Mouse (Mus musculus): ENCODE data around the gene Naa80.
A peak's percentile ranks its signal among the peaks of the same experiment; 100 is the strongest.

The Naa80 gene

DNA sequence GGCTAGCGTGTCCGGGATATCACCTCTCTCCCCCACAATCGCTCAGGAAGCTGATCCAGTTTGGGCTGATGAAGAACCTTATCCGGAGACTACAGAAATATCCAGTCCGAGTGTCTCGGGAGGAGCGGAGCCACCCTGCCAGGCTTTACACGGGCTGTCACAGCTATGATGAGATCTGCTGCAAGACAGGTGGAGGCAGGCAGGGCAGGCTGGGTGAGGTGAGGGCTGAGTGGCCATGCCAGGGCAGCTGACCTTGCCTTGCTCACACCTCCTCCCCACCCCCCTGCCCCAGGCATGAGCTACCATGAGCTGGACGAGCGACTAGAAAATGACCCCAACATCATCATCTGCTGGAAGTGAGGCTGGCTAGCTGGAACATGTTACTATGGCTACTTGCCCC is 33.5 kb upstream of the Naa80 start:
- DNase-seq (ENCODE audit: low read depth, low spot score), result no peak
- H3K27me3 ChIP-seq (ENCODE audit: control insufficient read depth, insufficient read depth, low read length, poor library complexity, severe bottlenecking), result no peaks in the 10 kb centered on the region
- H3K36me3 ChIP-seq (ENCODE audit: control insufficient read depth, insufficient read depth, low read length, poor library complexity, severe bottlenecking), result peaks cover 4% of the 10 kb centered on the region; the same call in 1 of the 2 replicates

DNA sequence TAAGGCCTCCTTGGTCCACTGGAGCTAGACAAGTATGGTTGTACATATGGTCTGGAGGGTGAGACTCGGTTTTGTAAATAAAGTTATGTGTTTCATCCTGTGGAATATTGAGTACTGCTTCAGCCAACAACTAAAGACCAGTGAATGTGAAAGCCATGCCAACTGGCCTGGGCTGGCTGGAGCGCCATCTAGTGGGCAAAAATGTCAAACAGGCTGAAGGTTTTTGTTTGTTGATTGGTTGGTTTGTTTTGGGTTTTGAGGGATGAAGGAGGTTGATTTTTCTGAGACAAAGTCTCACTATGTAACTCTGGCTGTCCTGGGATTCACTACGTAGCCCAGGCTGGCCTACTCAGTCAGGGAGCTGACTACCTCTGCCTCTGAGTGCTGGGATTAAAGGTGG is 33.1 kb upstream of the Naa80 start:
- DNase-seq (ENCODE audit: low read depth, low spot score), result peak; percentile 85
- Histone ChIP-seq H3K27me3 (ENCODE audit: control insufficient read depth, insufficient read depth, low read length, poor library complexity, severe bottlenecking) (no peaks in the 10 kb centered on the region), H3K36me3 (ENCODE audit: control insufficient read depth, insufficient read depth, low read length, poor library complexity, severe bottlenecking) (peaks cover 4% of the 10 kb centered on the region; the same call in 1 of the 2 replicates)

DNA sequence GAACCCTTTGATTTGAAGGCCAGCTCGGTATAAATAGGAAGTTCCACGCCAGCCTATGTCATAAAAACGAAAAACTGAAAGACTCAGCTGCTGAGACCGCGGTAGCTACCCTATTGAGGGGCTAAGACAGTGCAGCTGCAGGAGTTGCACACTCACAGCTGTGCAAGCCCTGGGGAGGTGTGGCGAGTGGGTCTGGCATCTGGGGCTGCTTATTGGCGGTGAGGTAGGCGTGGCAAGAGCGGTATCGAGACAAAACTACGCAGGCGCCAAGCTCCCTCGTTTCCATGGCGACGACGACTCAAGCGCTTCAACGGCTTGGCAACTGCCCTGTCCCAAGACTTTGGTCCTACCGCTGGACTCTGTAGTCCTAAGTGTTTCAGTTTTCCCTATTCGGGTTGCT is 31.7 kb upstream of the Naa80 start, which contains the start of gene Zmynd10:
Zmynd10 (plus strand) TSS at position 273 of the 400 bp plus-strand sequence.
- H3K27me3 ChIP-seq (ENCODE audit: control insufficient read depth, insufficient read depth, low read length, poor library complexity, severe bottlenecking), result no peaks in the 10 kb centered on the region
- peak; percentile 90 for DNase-seq (ENCODE audit: low read depth, low spot score)
- H3K36me3 ChIP-seq (ENCODE audit: control insufficient read depth, insufficient read depth, low read length, poor library complexity, severe bottlenecking), result peaks cover 4% of the 10 kb centered on the region; the same call in 1 of the 2 replicates

DNA sequence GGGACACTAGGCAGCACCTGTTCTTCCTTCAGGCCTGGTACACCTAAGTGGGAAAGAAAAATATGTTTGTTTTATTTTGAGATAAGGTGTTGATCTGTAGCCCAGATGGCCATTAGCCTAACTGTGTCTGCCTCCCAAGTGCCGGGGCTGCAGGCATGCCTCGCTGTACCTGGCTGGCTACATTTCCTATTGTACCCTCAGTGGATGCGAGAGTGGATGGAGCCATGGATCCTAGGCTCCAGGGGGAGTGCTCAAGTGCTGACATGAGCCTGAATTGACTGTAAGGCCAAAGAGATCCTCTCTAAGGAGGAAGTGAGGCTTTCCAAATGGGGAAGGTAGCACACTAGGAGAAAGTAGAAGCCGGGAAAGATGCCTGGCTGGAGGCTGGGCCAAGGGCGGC is 30.7 kb upstream of the Naa80 start:
- no peak for DNase-seq (ENCODE audit: low read depth, low spot score)
- Histone ChIP-seq H3K27me3 (ENCODE audit: control insufficient read depth, insufficient read depth, low read length, poor library complexity, severe bottlenecking) (no peaks in the 10 kb centered on the region), H3K36me3 (ENCODE audit: control insufficient read depth, insufficient read depth, low read length, poor library complexity, severe bottlenecking) (peaks cover 4% of the 10 kb centered on the region; the same call in 1 of the 2 replicates)

DNA sequence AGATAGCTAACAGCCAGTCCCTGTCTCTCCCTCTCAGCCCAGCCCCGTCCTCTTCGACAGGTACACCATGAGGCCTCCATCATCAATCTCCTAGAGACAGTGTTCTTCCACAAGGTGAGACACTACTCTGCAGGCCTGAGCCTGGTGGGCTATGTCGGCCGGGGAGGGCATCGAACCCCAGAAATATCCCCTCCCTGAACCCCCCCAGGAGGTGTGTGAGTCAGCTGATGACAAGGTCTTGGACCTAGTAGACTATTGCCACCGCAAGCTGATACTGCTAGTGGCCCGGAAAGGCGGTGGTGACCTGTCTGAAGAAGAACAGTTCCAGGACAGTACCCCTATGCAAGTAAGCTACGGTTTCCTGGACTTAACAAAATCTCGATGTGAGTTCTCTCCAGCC is 29.9 kb upstream of the Naa80 start:
- no peak for DNase-seq (ENCODE audit: low read depth, low spot score)
- H3K36me3 ChIP-seq (ENCODE audit: control insufficient read depth, insufficient read depth, low read length, poor library complexity, severe bottlenecking), result peaks cover 2% of the 10 kb centered on the region; the same call in 1 of the 2 replicates
- no peaks in the 10 kb centered on the region for H3K27me3 ChIP-seq (ENCODE audit: control insufficient read depth, insufficient read depth, low read length, poor library complexity, severe bottlenecking)

DNA sequence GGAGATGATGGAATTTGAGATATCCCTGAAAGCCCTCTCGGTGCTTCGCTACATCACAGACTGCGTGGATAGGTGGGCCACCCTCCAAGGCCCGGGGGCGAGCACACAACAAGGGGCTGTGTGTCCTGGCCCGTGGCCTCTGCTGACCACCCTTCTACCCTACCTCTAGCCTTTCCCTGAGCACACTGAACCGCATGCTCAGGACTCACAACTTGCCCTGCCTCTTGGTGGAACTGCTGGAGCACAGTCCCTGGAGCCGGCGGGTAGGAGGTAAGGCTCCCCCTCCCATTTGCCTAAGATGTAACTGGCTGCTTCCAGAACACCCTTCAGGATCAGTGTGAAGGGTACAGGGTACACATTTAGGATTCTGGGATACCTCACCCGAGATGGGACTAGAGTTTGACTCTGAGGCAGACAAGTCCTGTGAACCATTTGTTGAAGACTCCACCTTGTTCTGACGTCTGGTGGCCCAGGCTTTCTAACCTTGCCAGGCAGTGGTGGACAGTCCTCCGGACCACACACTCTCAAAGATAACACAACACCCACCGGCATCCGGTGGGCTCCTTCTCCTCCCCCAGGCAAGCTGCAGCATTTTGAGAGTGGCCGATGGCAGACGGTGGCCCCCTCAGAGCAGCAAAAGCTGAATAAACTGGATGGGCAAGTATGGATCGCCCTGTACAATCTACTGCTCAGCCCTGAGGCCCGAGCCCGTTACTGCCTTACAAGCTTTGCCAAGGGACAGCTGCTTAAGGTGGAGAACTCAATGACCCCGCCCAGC is 29.2 kb upstream of the Naa80 start:
- H3K27me3 ChIP-seq (ENCODE audit: control insufficient read depth, insufficient read depth, low read length, poor library complexity, severe bottlenecking), result no peaks in the 10 kb centered on the region
- peaks cover 2% of the 10 kb centered on the region; the same call in 1 of the 2 replicates for H3K36me3 ChIP-seq (ENCODE audit: control insufficient read depth, insufficient read depth, low read length, poor library complexity, severe bottlenecking)
- no peak for DNase-seq (ENCODE audit: low read depth, low spot score)

DNA sequence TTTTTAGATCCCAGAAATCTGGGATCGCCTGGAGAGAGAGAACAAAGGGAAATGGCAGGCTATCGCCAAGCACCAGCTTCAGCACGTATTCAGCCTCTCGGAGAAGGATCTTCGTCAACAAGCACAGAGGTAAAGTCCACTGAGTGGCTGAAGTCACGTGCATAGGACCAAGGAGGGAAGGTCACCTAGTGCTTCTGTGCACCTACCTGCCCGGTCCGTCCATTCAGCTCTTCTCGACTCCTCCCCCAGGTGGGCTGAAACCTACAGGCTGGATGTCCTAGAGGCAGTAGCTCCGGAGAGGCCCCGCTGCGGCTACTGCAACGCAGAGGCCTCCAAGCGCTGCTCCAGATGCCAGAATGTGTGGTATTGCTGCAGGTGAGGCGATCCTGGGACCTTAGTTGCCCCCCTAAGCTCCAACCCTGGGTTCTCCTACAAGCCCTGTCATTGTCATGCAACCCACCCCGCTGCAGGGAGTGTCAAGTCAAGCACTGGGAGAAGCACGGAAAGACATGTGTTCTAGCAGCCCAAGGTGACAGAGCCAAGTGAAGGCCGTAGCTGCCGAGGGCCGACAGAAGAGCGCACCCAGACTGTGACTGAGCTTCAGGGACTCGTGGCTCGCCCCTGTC is 28.1 kb upstream of the Naa80 start:
- no peaks in the 10 kb centered on the region for H3K36me3 ChIP-seq (ENCODE audit: control insufficient read depth, insufficient read depth, low read length, poor library complexity, severe bottlenecking)
- H3K27me3 ChIP-seq (ENCODE audit: control insufficient read depth, insufficient read depth, low read length, poor library complexity, severe bottlenecking), result no peaks in the 10 kb centered on the region
- no peak for DNase-seq (ENCODE audit: low read depth, low spot score)

DNA sequence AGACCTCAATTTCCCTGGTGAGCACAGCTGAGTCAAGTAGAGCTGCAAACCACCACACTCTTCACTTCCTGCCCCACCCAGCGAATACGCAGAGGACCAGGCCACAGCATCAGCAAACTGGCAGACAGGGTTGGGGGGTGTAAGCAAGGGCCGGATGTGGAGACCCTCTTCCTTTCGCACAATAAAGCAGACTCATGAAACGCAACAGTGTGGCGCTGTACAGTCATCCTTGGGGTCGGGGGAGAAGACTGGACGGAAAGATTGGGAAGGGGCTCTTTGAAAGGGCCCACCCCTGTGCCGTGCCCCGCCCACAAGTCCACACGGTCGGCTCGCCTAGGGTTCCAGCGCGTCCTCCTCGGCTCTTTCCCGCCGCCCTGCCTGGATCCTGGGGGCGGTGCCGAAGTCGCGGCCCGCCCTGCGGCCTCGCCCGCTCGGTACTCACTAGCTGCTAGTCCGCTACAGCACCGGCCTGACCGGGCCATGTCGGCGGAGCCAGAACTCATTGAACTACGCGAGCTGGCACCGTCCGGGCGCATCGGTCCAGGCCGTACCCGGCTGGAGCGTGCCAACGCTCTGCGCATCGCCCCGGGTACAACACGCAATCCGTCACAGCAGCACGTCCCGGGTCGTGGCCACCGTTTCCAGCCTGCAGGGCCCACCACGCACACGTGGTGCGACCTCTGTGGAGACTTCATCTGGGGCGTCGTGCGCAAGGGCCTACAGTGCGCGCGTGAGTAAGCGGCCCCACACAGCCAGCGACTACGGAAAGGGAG is 27.4 kb upstream of the Naa80 start, which contains the start of gene Rassf1:
Rassf1 (plus strand) TSS at position 439 of the 773 bp plus-strand sequence.
- Histone ChIP-seq H3K27me3 (ENCODE audit: control insufficient read depth, insufficient read depth, low read length, poor library complexity, severe bottlenecking) (no peaks in the 10 kb centered on the region), H3K36me3 (ENCODE audit: control insufficient read depth, insufficient read depth, low read length, poor library complexity, severe bottlenecking) (no peaks in the 10 kb centered on the region)
- DNase-seq (ENCODE audit: low read depth, low spot score), result peak; percentile 85

DNA sequence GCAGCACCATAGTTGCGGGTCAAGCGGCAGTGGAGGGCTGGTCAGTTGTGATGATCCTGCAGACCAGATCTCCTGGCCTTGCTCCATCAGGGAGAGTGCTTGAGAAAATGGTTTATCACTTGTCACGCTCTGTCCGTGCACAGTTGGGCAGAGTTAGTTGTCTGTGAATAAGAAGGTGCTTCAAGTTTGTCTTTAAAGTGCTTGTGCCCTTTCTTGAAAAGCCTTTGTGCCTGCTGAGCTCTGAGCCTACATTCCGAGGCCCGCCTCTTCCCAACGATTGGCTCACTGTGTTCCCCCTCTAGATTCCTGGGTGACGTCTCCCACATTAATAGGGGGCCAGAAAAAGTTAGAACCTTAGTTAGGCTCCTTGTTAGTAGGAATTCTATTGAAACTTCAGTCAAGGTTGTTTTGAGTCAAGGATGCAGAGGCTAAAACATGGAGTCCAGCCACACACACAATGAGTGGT is 26.8 kb upstream of the Naa80 start:
- Histone ChIP-seq H3K27me3 (ENCODE audit: control insufficient read depth, insufficient read depth, low read length, poor library complexity, severe bottlenecking) (no peaks in the 10 kb centered on the region), H3K36me3 (ENCODE audit: control insufficient read depth, insufficient read depth, low read length, poor library complexity, severe bottlenecking) (no peaks in the 10 kb centered on the region)
- no peak for DNase-seq (ENCODE audit: low read depth, low spot score)

DNA sequence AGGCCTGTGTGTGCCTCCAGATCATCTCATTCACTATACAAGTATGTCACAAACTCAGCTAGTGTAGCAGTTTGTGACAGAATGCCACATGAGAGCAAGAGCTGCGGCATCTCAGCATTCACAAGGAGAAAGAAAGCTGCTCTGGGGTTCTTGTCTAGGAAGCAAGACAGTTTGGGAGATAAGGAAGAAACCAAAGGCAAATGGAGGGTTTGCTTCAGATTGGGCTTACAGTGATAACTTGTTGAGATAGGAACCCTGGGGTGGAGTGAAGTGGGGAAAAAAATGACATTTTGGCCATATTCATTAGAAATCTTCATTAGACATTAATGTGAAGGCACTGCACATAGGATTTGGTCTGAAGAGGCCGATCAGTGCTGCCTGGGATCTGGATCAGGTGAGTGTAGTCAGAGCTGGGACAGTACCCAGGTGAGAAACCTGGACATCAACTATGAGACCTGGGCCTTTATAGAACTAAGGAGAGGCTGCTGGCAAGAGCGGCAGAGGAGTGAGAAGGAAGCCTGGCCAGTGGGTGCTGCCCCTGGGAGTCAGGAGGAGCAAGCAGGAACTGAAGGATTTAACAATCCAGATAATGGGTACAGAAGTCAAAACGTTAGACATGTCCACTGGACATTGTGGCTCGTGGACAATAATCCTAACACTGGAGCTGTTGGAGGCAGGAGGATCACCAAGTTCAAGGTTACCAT is 25.8 kb upstream of the Naa80 start:
- H3K36me3 ChIP-seq (ENCODE audit: control insufficient read depth, insufficient read depth, low read length, poor library complexity, severe bottlenecking), result peaks cover 4% of the 10 kb centered on the region

DNA sequence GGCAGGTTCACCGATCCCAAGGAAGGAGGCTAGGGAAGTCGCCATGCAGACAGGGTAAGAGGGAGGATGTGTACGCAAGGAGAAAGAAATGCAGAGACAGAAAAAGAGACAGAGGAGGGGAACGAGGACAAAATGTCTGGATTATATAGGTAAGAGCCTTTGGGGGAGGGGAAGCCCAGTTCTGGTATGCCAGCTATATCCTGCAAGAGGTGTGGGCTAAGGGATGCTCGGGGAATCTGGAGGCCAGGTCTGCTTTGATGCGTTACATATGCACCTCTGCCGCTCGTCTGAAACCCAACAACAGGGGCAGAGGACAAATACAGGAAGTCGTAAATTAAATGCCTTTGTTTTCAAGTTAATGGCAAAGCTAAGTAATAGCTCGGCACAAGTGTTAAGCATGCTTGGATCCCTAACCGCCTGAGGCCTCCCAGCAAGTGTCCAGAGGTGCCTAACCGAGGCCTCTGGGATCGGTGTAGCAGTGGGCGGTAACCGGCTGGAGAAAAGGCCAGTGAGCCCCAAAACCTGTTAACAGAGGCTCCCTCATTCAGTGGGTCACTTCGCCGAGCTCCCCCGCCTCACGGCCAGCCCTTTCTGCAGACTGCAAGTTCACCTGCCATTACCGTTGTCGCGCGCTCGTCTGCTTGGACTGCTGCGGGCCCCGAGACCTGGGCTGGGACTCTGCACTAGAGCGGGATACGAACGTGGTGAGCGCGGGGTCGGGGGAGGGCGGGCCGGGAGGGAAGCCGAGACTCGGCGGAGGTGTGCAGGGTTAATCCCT is 25.0 kb upstream of the Naa80 start:
- peak; percentile 42 for DNase-seq (ENCODE audit: low read depth, low spot score)
- peaks cover 10% of the 10 kb centered on the region for H3K36me3 ChIP-seq (ENCODE audit: control insufficient read depth, insufficient read depth, low read length, poor library complexity, severe bottlenecking)
- no peaks in the 10 kb centered on the region for H3K27me3 ChIP-seq (ENCODE audit: control insufficient read depth, insufficient read depth, low read length, poor library complexity, severe bottlenecking)

More for the DNA sequence above, 25.8 kb upstream of the Naa80 start:
- H3K27me3 ChIP-seq (ENCODE audit: control insufficient read depth, insufficient read depth, low read length, poor library complexity, severe bottlenecking), result no peaks in the 10 kb centered on the region
- DNase-seq (ENCODE audit: low read depth, low spot score), result no peak

DNA sequence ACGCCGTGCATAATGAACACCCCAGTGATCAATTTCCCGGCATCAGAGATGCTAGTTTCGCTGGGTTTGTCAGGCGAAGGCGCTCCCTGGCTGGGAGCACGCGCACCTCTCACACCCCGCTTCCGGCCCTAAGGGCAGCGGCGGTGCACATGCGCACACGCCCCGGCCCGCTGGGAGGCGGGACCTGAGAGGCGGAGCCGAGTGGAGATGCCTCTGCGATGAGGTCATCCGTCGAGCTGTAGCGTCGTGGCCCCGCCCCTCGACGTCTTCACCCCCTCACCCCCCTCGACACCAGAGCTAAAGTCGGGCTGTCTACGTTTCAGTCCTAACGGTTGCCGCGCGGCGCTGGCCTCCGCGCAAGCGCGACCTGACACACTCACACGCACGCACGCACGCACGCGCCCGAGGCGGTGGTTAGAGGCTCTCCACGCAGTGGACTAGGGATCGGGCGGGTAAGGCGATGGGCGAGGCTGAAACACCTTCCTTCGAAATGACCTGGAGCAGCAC is 24.3 kb upstream of the Naa80 start:
- peak; percentile 99 for DNase-seq (ENCODE audit: low read depth, low spot score)
- Histone ChIP-seq H3K27me3 (ENCODE audit: control insufficient read depth, insufficient read depth, low read length, poor library complexity, severe bottlenecking) (no peaks in the 10 kb centered on the region), H3K36me3 (ENCODE audit: control insufficient read depth, insufficient read depth, low read length, poor library complexity, severe bottlenecking) (peaks cover 10% of the 10 kb centered on the region)

DNA sequence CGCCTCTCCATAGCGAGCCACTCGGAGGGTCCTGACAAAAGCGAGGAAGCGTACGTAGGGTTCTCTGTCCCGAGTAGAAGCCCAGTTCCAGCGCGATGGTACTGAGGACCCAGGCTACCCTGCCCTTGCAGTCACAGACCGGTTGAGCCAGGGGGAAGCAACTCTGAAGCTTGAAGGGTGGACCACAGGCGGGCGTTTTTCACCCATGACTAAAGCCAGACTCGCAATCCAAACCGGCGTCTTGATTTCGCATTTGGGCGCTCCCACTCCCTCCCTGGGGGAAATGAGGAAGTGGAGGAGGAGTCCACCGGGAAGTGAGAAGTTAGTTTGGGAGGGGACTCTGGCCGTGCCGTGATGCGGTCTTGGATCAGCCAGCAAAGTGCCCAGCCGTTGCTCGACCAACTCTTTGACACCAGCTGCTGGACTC is 23.6 kb upstream of the Naa80 start:
- Histone ChIP-seq H3K36me3 (ENCODE audit: control insufficient read depth, insufficient read depth, low read length, poor library complexity, severe bottlenecking) (peaks cover 12% of the 10 kb centered on the region), H3K27me3 (ENCODE audit: control insufficient read depth, insufficient read depth, low read length, poor library complexity, severe bottlenecking) (no peaks in the 10 kb centered on the region)
- DNase-seq (ENCODE audit: low read depth, low spot score), result peak; percentile 68

Data from splenic B cell, adult 2 months (primary cell).